Mouse (Mus musculus) layer of hippocampus, adult 9-11 months (tissue): ENCODE results near the gene Olfr1238.

Source experiments
- DNase-seq: peaks from one replicate; pipeline ENCODE4 v3.0.0; 2022

The Olfr1238 gene

GRCm38 (mm10) chr2:89409576-89409975 lies at the start of gene Olfr1238:
Gene Olfr1238 (minus strand): TSS chr2:89409676.
- DNase-seq = no peak

DNA sequence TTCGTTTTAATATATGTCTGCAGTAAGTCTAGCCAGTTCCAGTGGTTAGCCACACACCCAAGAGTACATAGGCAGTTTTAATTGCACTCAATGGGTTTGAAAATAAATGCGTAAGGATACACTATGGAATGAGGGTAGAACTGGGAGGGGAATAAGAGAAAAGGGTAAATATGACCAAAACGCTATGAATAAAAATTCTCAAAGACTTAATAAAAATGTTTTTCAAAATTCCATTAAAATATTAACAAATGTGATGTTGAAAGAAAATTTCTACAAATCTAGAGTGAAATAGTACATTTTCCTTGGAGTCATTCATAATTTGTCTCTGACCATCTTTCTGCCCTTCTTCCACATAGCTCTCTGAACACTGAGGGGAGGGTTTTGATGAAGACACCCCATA lies 33.4 kb upstream of the Olfr1238 start, which contains the start of gene Olfr1240:
Gene Olfr1240, minus strand, starts transcription at position 101 of the 400 bp plus-strand sequence.
- no peak for DNase-seq

- DNase-seq = no peak
Observed at GRCm38 (mm10) chr2:89420307-89420706, 10.8 kb upstream of the Olfr1238 start, which contains the start of gene Olfr1239. Gene Olfr1239 (minus strand): TSS chr2:89420407.

GRCm38 (mm10) chr2:89414557-89414956 lies 5.1 kb upstream of the Olfr1238 start:
- no peak for DNase-seq

DNA sequence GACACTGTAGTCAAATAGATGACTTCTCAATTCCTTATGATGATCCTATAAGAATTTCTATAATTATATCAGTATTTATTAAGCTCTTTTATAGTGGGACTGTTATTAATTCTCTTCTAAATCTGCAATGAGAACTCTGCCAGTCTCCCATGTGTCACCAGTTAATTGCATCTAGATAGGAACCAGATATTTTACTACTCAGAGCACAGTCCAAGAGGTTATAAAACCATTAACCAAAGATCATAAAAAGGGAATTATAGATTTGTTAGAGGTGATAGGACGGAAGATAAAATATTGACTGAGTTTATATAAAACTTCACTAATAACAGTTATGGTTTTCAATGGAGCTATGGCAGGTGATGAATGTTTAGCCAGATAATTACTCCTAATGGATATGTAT lies 8.6 kb downstream of the Olfr1238 start:
- DNase-seq = no peak

DNA sequence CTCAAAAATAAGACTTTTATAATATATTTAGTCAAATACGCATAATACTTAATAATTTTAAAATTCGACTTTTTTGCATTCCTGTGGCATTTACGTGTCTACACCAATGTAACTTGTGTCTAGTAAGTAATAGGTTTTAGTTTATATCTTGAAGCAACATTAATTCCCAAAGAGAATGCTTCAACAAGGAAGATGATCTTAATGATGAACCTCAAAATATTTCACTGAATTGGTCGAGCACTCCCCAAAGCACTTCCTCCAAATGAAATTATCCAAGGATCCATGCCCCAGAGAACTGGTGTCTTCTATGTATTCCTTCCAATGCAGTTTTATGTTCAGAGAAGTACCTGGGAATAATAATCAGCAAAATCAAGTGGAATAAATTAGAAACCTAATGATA lies 44.7 kb downstream of the Olfr1238 start, which contains the start of gene Olfr1234:
Gene Olfr1234, minus strand, starts transcription at position 101 of the 400 bp plus-strand sequence.
- DNase-seq = no peak
